ENCODE assay signal across 24 mouse cellular contexts in the genomic region with DNA sequence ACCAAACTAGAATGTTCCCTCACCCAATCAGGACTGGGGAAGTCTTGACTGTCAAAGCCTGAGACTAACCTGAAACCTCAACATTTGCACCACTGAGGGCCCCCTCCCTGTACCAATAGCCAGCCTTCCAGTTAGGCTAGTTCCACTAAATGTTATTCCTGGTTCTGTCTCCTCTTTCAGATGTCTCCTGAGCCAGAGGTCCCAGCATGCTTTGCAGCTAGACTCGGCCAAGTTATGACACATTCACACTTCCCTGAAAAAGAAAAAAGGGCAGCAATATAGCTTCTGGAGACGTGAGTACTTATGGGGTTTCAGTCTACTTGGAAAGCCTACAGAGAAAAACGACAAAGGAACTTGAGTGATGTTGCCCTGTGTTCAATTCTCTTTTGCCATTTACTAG.
DNase-seq lines count a peak whose midpoint lies in the region; ATAC-seq and TF ChIP-seq lines count a peak whose summit lies in the region.
"Had no signal": no experiment of that assay in that cellular context is flagged by ENCODE, and none has a peak within 500 bp of the region (broad histone marks: within the 10 kb centered on the region; RNA-seq: fewer than 3 reads in every experiment).

No protein-coding gene starts in this region.

- H3K27me3 ChIP-seq in lung, embryonic 14.5 days (ENCODE audit: insufficient read depth, low read length): no peaks in the 10 kb centered on the region
- H3K27me3 ChIP-seq in forebrain, embryonic 11.5 days (ENCODE audit: control insufficient read depth, insufficient read depth, low read length): no peaks in the 10 kb centered on the region
- H3K27me3 ChIP-seq: embryonic facial prominence, embryonic 13.5 days; forebrain, embryonic 13.5 days; hindbrain, embryonic 12.5 days; hindbrain, embryonic 15.5 days; Patski had no signal

- H3K9me3 ChIP-seq in lung, embryonic 14.5 days (ENCODE audit: low read depth, low read length): no peaks in the 10 kb centered on the region
- H3K9me3 ChIP-seq in forebrain, embryonic 11.5 days (ENCODE audit: control insufficient read depth, low read length): no peaks in the 10 kb centered on the region
- H3K9me3 ChIP-seq: embryonic facial prominence, embryonic 10.5 days; embryonic facial prominence, embryonic 13.5 days; forebrain, embryonic 13.5 days; hindbrain, embryonic 12.5 days; hindbrain, embryonic 15.5 days had no signal

- no peak overlapping the region for H3K9ac ChIP-seq in lung, embryonic 14.5 days
- H3K9ac ChIP-seq in forebrain, embryonic 11.5 days (ENCODE audit: low read length): no peak overlapping the region
- H3K9ac ChIP-seq: embryonic facial prominence, embryonic 13.5 days; forebrain, embryonic 13.5 days; hindbrain, embryonic 12.5 days; hindbrain, embryonic 15.5 days had no signal

- peak; percentile 8 for DNase-seq in adrenal gland, postnatal 14 days
- no peak for DNase-seq in adrenal gland, adult (ENCODE audit: inconsistent age in 2 of 2, low spot score in 1 of 2)
- peak; percentile 28 for DNase-seq in lung, embryonic 14.5 days
- DNase-seq in lung, postnatal 36 days: no peak
- peak; percentile 32 for DNase-seq in lung, postnatal 10 days
- no peak for DNase-seq in lung, postnatal 14 days
- no peak for DNase-seq in forebrain, embryonic 11.5 days (ENCODE audit: low spot score)
- DNase-seq: adrenal gland, adult 2 months; adrenal gland, postnatal 25 days; cerebellum, adult 11-12 months; cerebellum, adult 8-10 months; cerebellum, postnatal 10 days; cerebellum, postnatal 36 days; embryo, embryonic 11 days; gastrocnemius, postnatal 25 days had no signal

- no peak overlapping the region for H3K27ac ChIP-seq in lung, embryonic 14.5 days (ENCODE audit: low read depth)
- H3K27ac ChIP-seq in forebrain, embryonic 11.5 days (ENCODE audit: low read depth, low read length): no peak overlapping the region
- H3K27ac ChIP-seq: embryonic facial prominence, embryonic 10.5 days; embryonic facial prominence, embryonic 13.5 days; forebrain, embryonic 13.5 days; hindbrain, embryonic 12.5 days; hindbrain, embryonic 15.5 days had no signal

- no peak overlapping the region for H3K4me2 ChIP-seq in lung, embryonic 14.5 days
- no peak overlapping the region for H3K4me2 ChIP-seq in forebrain, embryonic 11.5 days (ENCODE audit: low read depth, low read length, severe bottlenecking)
- H3K4me2 ChIP-seq: embryonic facial prominence, embryonic 13.5 days; forebrain, embryonic 13.5 days; heart, embryonic 11.5 days; hindbrain, embryonic 12.5 days; hindbrain, embryonic 15.5 days had no signal

- H3K36me3 ChIP-seq in lung, embryonic 14.5 days (ENCODE audit: insufficient read depth): no peaks in the 10 kb centered on the region
- H3K36me3 ChIP-seq in forebrain, embryonic 11.5 days (ENCODE audit: control insufficient read depth, insufficient read depth, low read length): no peaks in the 10 kb centered on the region
- H3K36me3 ChIP-seq: embryonic facial prominence, embryonic 10.5 days; embryonic facial prominence, embryonic 13.5 days; hindbrain, embryonic 12.5 days; hindbrain, embryonic 15.5 days had no signal

- 44% methylated on average over 3 of the region's 3 CpGs for WGBS in lung, embryonic 14.5 days
- WGBS in forebrain, embryonic 11.5 days: 85% methylated on average over 3 of the region's 3 CpGs

- no peaks in the 10 kb centered on the region for H3K4me1 ChIP-seq in lung, embryonic 14.5 days (ENCODE audit: insufficient read depth)
- H3K4me1 ChIP-seq in forebrain, embryonic 11.5 days (replicated peaks; ENCODE audit: control insufficient read depth, insufficient read depth, low read length): no peaks in the 10 kb centered on the region
- H3K4me1 ChIP-seq: forebrain, embryonic 13.5 days; hindbrain, embryonic 12.5 days; hindbrain, embryonic 15.5 days had no signal

- no peak for ATAC-seq in lung, embryonic 14.5 days (ENCODE audit: insufficient read depth)
- ATAC-seq in forebrain, embryonic 11.5 days (replicated peaks; ENCODE audit: low FRiP score): no peak
- ATAC-seq: forebrain, embryonic 13.5 days; forebrain, embryonic 16.5 days; Patski had no signal

- H3K4me3 ChIP-seq in lung, embryonic 14.5 days (ENCODE audit: low read depth, low read length): no peak overlapping the region
- H3K4me3 ChIP-seq in forebrain, embryonic 11.5 days (ENCODE audit: low read depth, low read length): no peak overlapping the region
- H3K4me3 ChIP-seq: embryonic facial prominence, embryonic 10.5 days; embryonic facial prominence, embryonic 13.5 days; erythroblast, embryonic 14.5 days; forebrain, embryonic 13.5 days; hindbrain, embryonic 12.5 days; hindbrain, embryonic 15.5 days had no signal

- no peak for TF ChIP-seq CTCF in lung, embryonic 14.5 days (IDR thresholded peaks at IDR 0.05; ENCODE audit: low read depth)

Comparison
In these comparisons a context has a peak if more than half of its experiments do, and no peak if none do; other contexts are left out.
1. DNase-seq: peak in adrenal gland, postnatal 14 days (single experiment), lung, embryonic 14.5 days (single experiment) and lung, postnatal 10 days (single experiment); none in adrenal gland, adult (0 of 2), lung, postnatal 36 days (single experiment), lung, postnatal 14 days (single experiment) and forebrain, embryonic 11.5 days (single experiment).